Mouse (Mus musculus): ENCODE measurements at regions not wholly inside any gene's neighbourhood (a gene's known extent, or its start where the extent isn't known, plus 50 kb on each side); places are given as distances from the start of the nearest gene placed in this dataset.
"Not testable (repeated sequence)": the region's sequence is repeated elsewhere in the genome, so short reads cannot be mapped to it uniquely, and the experiment has no call there.

GRCm38 (mm10) chr14:84248006-84248405 is 195.4 kb upstream of the Pcdh17 start:
- H3K9me3 ChIP-seq (ENCODE audit: control insufficient read depth, insufficient read depth, low read depth, low read length); DNase-seq (ENCODE audit: low read depth, low spot score); in situ Hi-C loops (cut with MboI; ENCODE audit: low sequenced_read_pairs in 2 of 2, unreplicated experiment in 2 of 2): not testable (repeated sequence)

GRCm38 (mm10) chr14:84252583-84252982 is 190.8 kb upstream of the Pcdh17 start:
- in situ Hi-C loops (cut with MboI; ENCODE audit: low sequenced_read_pairs in 2 of 2, unreplicated experiment in 2 of 2): no loop called here
- TF ChIP-seq MAFK (IDR thresholded peaks at IDR 0.05; ENCODE audit: insufficient read depth, low read depth, low read length) (no peak), ZC3H11A (IDR thresholded peaks at IDR 0.05; ENCODE audit: borderline replicate concordance, low read depth, low read length) (no peak), HCFC1 (IDR thresholded peaks at IDR 0.05; ENCODE audit: borderline replicate concordance, insufficient read depth, low read length) (no peak), CHD2 (IDR thresholded peaks at IDR 0.05; ENCODE audit: low read depth, low read length) (no peak), ZNF384 (IDR thresholded peaks at IDR 0.05; ENCODE audit: low read depth, low read length) (no peak)
- Histone ChIP-seq H3K9me3 (ENCODE audit: control insufficient read depth, insufficient read depth, low read depth, low read length) (no peaks in the 10 kb centered on the region), H3K36me3 (ENCODE audit: control insufficient read depth, insufficient read depth, low read length, poor library complexity, severe bottlenecking) (no peaks in the 10 kb centered on the region), H3K9ac (ENCODE audit: insufficient read depth, low read depth, low read length, poor library complexity, severe bottlenecking) (no peak overlapping the region), H3K4me3 (ENCODE audit: insufficient read depth in 1 of 2, low read depth in 1 of 2, low read length in 2 of 2, poor library complexity in 1 of 2, severe bottlenecking in 1 of 2) (no peak overlapping the region), H3K4me1 (ENCODE audit: control insufficient read depth in 2 of 2, insufficient read depth in 2 of 2, low read length in 2 of 2, poor library complexity in 1 of 2) (no peaks in the 10 kb centered on the region), H3K27ac (ENCODE audit: insufficient read depth, low read depth, low read length, poor library complexity, severe bottlenecking) (no peak overlapping the region)
- no peak for DNase-seq (ENCODE audit: low read depth, low spot score)

More at GRCm38 (mm10) chr14:84248006-84248405, 195.4 kb upstream of the Pcdh17 start:
- not testable (repeated sequence) for H3K27ac ChIP-seq (ENCODE audit: insufficient read depth, low read depth, low read length, poor library complexity, severe bottlenecking); H3K4me3 ChIP-seq (ENCODE audit: insufficient read depth in 1 of 2, low read depth in 1 of 2, low read length in 2 of 2, poor library complexity in 1 of 2, severe bottlenecking in 1 of 2); H3K9ac ChIP-seq (ENCODE audit: insufficient read depth, low read depth, low read length, poor library complexity, severe bottlenecking); H3K4me1 ChIP-seq (ENCODE audit: control insufficient read depth in 2 of 2, insufficient read depth in 2 of 2, low read length in 2 of 2, poor library complexity in 1 of 2); H3K36me3 ChIP-seq (ENCODE audit: control insufficient read depth, insufficient read depth, low read length, poor library complexity, severe bottlenecking)
- peak; percentile 63 for TF ChIP-seq ZNF384 (IDR thresholded peaks at IDR 0.05; ENCODE audit: low read depth, low read length)

GRCm38 (mm10) chr14:84257671-84258070 is 185.7 kb upstream of the Pcdh17 start:
- no peak overlapping the region for H3K27ac ChIP-seq (ENCODE audit: insufficient read depth, low read depth, low read length, poor library complexity, severe bottlenecking)
- H3K9ac ChIP-seq (ENCODE audit: insufficient read depth, low read depth, low read length, poor library complexity, severe bottlenecking): no peak overlapping the region
- no peaks in the 10 kb centered on the region for H3K9me3 ChIP-seq (ENCODE audit: control insufficient read depth, insufficient read depth, low read depth, low read length)
- no peak overlapping the region for H3K4me3 ChIP-seq (ENCODE audit: insufficient read depth in 1 of 2, low read depth in 1 of 2, low read length in 2 of 2, poor library complexity in 1 of 2, severe bottlenecking in 1 of 2)
- no peaks in the 10 kb centered on the region for H3K36me3 ChIP-seq (ENCODE audit: control insufficient read depth, insufficient read depth, low read length, poor library complexity, severe bottlenecking)
- in situ Hi-C loops (cut with MboI; ENCODE audit: low sequenced_read_pairs in 2 of 2, unreplicated experiment in 2 of 2): no loop called here
- DNase-seq (ENCODE audit: low read depth, low spot score): no peak
- TF ChIP-seq ZNF384 (IDR thresholded peaks at IDR 0.05; ENCODE audit: low read depth, low read length) (no peak), HCFC1 (IDR thresholded peaks at IDR 0.05; ENCODE audit: borderline replicate concordance, insufficient read depth, low read length) (no peak), CHD2 (IDR thresholded peaks at IDR 0.05; ENCODE audit: low read depth, low read length) (no peak), MAFK (IDR thresholded peaks at IDR 0.05; ENCODE audit: insufficient read depth, low read depth, low read length) (no peak), ZC3H11A (IDR thresholded peaks at IDR 0.05; ENCODE audit: borderline replicate concordance, low read depth, low read length) (no peak)
- H3K4me1 ChIP-seq (ENCODE audit: control insufficient read depth in 2 of 2, insufficient read depth in 2 of 2, low read length in 2 of 2, poor library complexity in 1 of 2): no peaks in the 10 kb centered on the region

GRCm38 (mm10) chr14:84258633-84259032 is 184.7 kb upstream of the Pcdh17 start:
- Histone ChIP-seq H3K4me1 (ENCODE audit: control insufficient read depth in 2 of 2, insufficient read depth in 2 of 2, low read length in 2 of 2, poor library complexity in 1 of 2) (no peaks in the 10 kb centered on the region), H3K9ac (ENCODE audit: insufficient read depth, low read depth, low read length, poor library complexity, severe bottlenecking) (no peak overlapping the region), H3K36me3 (ENCODE audit: control insufficient read depth, insufficient read depth, low read length, poor library complexity, severe bottlenecking) (no peaks in the 10 kb centered on the region), H3K9me3 (ENCODE audit: control insufficient read depth, insufficient read depth, low read depth, low read length) (no peaks in the 10 kb centered on the region), H3K4me3 (ENCODE audit: insufficient read depth in 1 of 2, low read depth in 1 of 2, low read length in 2 of 2, poor library complexity in 1 of 2, severe bottlenecking in 1 of 2) (no peak overlapping the region), H3K27ac (ENCODE audit: insufficient read depth, low read depth, low read length, poor library complexity, severe bottlenecking) (no peak overlapping the region)
- in situ Hi-C loops (cut with MboI; ENCODE audit: low sequenced_read_pairs in 2 of 2, unreplicated experiment in 2 of 2): no loop called here
- TF ChIP-seq ZNF384 (IDR thresholded peaks at IDR 0.05; ENCODE audit: low read depth, low read length) (no peak), HCFC1 (IDR thresholded peaks at IDR 0.05; ENCODE audit: borderline replicate concordance, insufficient read depth, low read length) (no peak), CHD2 (IDR thresholded peaks at IDR 0.05; ENCODE audit: low read depth, low read length) (no peak)
- DNase-seq (ENCODE audit: low read depth, low spot score): no peak

- Histone ChIP-seq H3K27ac (ENCODE audit: insufficient read depth, low read depth, low read length, poor library complexity, severe bottlenecking) (no peak overlapping the region), H3K4me1 (ENCODE audit: control insufficient read depth in 2 of 2, insufficient read depth in 2 of 2, low read length in 2 of 2, poor library complexity in 1 of 2) (no peaks in the 10 kb centered on the region), H3K36me3 (ENCODE audit: control insufficient read depth, insufficient read depth, low read length, poor library complexity, severe bottlenecking) (no peaks in the 10 kb centered on the region), H3K9ac (ENCODE audit: insufficient read depth, low read depth, low read length, poor library complexity, severe bottlenecking) (no peak overlapping the region), H3K4me3 (ENCODE audit: insufficient read depth in 1 of 2, low read depth in 1 of 2, low read length in 2 of 2, poor library complexity in 1 of 2, severe bottlenecking in 1 of 2) (no peak overlapping the region), H3K9me3 (ENCODE audit: control insufficient read depth, insufficient read depth, low read depth, low read length) (no peaks in the 10 kb centered on the region)
- no peak for DNase-seq (ENCODE audit: low read depth, low spot score)
- no peak for TF ChIP-seq MAFK (IDR thresholded peaks at IDR 0.05; ENCODE audit: insufficient read depth, low read depth, low read length)
- TF ChIP-seq HCFC1 (IDR thresholded peaks at IDR 0.05; ENCODE audit: borderline replicate concordance, insufficient read depth, low read length): no peak
- TF ChIP-seq ZNF384 (IDR thresholded peaks at IDR 0.05; ENCODE audit: low read depth, low read length): no peak
- no peak for TF ChIP-seq CHD2 (IDR thresholded peaks at IDR 0.05; ENCODE audit: low read depth, low read length)
- no peak for TF ChIP-seq ZC3H11A (IDR thresholded peaks at IDR 0.05; ENCODE audit: borderline replicate concordance, low read depth, low read length)
- in situ Hi-C loops (cut with MboI; ENCODE audit: low sequenced_read_pairs in 2 of 2, unreplicated experiment in 2 of 2): no loop called here
Measured at GRCm38 (mm10) chr14:84263936-84264335, 179.4 kb upstream of the Pcdh17 start.

Measured in ES-E14 (cell line).